Comparison of ENCODE assay signal across 10 mouse cellular contexts in the genomic region with DNA sequence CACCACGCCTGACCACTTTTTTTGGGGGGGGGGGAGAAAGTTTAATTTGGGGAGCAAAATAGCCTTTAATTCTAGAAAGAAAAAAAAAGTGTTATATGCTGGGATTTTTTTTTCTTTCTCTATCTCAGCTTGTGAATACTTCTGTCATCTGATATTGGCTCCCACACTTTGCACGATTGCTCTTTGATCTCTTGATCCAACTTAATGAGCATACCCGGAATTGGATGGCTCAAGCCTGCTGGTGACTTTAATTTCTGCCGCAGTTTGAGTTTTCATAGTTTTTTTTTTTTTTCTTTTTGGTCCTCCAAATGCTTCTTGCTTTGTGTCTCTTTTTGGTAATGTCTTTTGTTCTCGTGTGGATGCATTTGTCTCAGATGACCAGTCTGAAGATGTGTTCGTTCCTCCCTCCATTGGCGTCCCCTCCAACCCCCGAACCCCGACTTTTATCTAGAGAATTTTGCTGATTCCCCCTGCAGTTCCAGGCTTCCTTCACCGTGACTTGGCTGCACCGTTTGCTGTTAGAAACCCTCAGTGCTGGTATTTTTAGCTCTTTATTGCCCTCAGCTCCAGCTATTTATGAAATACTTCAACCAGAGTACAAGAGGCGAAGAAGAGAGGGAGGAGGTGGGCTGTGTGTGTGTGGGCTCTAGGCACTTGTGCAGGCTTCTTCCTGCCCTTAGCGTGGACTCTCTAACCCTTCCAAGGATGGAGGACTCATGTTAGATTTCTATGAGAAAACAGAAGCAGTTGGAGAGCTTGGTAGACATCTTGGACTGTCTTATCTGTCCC. TPM values are rescaled to one million over a fixed set of nuclear protein-coding genes. Genes with fewer than 3 reads are reported as not detected.
DNase-seq lines count a peak whose midpoint lies in the region; ATAC-seq lines count a peak whose summit lies in the region.
"Had no signal": no experiment of that assay in that cellular context is flagged by ENCODE, and none has a peak within 500 bp of the region (broad histone marks: within the 10 kb centered on the region; RNA-seq: fewer than 3 reads in every experiment).

No protein-coding gene starts in this region.

- H3K36me3 ChIP-seq in midbrain, embryonic 10.5 days: no peaks in the 10 kb centered on the region
- H3K36me3 ChIP-seq in midbrain, embryonic 16.5 days (ENCODE audit: control insufficient read depth, insufficient read depth, low read length): no peaks in the 10 kb centered on the region
- H3K36me3 ChIP-seq in limb, embryonic 13.5 days: no peaks in the 10 kb centered on the region

- H3K4me2 ChIP-seq in midbrain, embryonic 16.5 days (ENCODE audit: low read length): no peak overlapping the region
- peak overlapping the region; percentile 31; the same call in 1 of the 2 replicates for H3K4me2 ChIP-seq in limb, embryonic 13.5 days (replicated peaks)
- H3K4me2 ChIP-seq: hindbrain, embryonic 14.5 days had no signal

- H3K9ac ChIP-seq in midbrain, embryonic 16.5 days (ENCODE audit: low read depth, low read length): no peak overlapping the region
- no peak overlapping the region for H3K9ac ChIP-seq in limb, embryonic 13.5 days
- H3K9ac ChIP-seq: hindbrain, embryonic 14.5 days had no signal

- 0 out of 2 replicates have a peak overlapping the region, but pooled peaks have one; percentile 13 for H3K27ac ChIP-seq in midbrain, embryonic 10.5 days (replicated peaks)
- H3K27ac ChIP-seq in midbrain, embryonic 16.5 days (ENCODE audit: low read length): no peak overlapping the region
- H3K27ac ChIP-seq in limb, embryonic 13.5 days: no peak overlapping the region
- H3K27ac ChIP-seq: hindbrain, embryonic 14.5 days had no signal

- DNase-seq in kidney, adult 8-10 months: peak; percentile 31 to 38
- DNase-seq in kidney, postnatal 10 days: no peak
- no peak for DNase-seq in midbrain, embryonic 10.5 days (ENCODE audit: low spot score)
- DNase-seq in cerebellum, adult 9-10 months: no peak
- no peak for DNase-seq in ovary, adult 18-20 months (ENCODE audit: low spot score)
- DNase-seq: right cerebral cortex, postnatal 4 days; thymus, postnatal 14 days had no signal

- H3K27me3 ChIP-seq in midbrain, embryonic 10.5 days (ENCODE audit: low read depth, poor library complexity, severe bottlenecking): no peaks in the 10 kb centered on the region
- no peaks in the 10 kb centered on the region for H3K27me3 ChIP-seq in midbrain, embryonic 16.5 days (ENCODE audit: control insufficient read depth, insufficient read depth, low read depth, low read length)
- H3K27me3 ChIP-seq in limb, embryonic 13.5 days: no peaks in the 10 kb centered on the region

- no peaks in the 10 kb centered on the region for H3K9me3 ChIP-seq in midbrain, embryonic 10.5 days (replicated peaks)
- H3K9me3 ChIP-seq in midbrain, embryonic 16.5 days (replicated peaks; ENCODE audit: control insufficient read depth, low read length, poor library complexity, severe bottlenecking): no peaks in the 10 kb centered on the region
- H3K9me3 ChIP-seq in limb, embryonic 13.5 days: no peaks in the 10 kb centered on the region

- 72% methylated on average over 13 of the region's 13 CpGs for WGBS in midbrain, embryonic 10.5 days
- 49% methylated on average over 13 of the region's 13 CpGs for WGBS in midbrain, embryonic 16.5 days
- WGBS in limb, embryonic 13.5 days: 34% methylated on average over 13 of the region's 13 CpGs

- peaks cover 26% of the 10 kb centered on the region for H3K4me1 ChIP-seq in midbrain, embryonic 10.5 days
- H3K4me1 ChIP-seq in midbrain, embryonic 16.5 days (ENCODE audit: control insufficient read depth, insufficient read depth, low read length): peaks cover 5% of the 10 kb centered on the region; the same call in 1 of the 2 replicates
- H3K4me1 ChIP-seq in limb, embryonic 13.5 days: peaks cover 38% of the 10 kb centered on the region

- no peak overlapping the region for H3K4me3 ChIP-seq in midbrain, embryonic 10.5 days
- H3K4me3 ChIP-seq in midbrain, embryonic 16.5 days (ENCODE audit: low read depth, low read length): no peak overlapping the region
- H3K4me3 ChIP-seq in limb, embryonic 13.5 days: no peak overlapping the region

- ATAC-seq in midbrain, embryonic 16.5 days: no peak
- ATAC-seq in limb, embryonic 13.5 days (ENCODE audit: low FRiP score, low read depth): no peak

RNA-seq across cellular contexts. Expression of a gene that starts 46.2 kb away (rescaled TPM):
- polyA plus RNA-seq in midbrain, embryonic 10.5 days (2016; fragmentation: Nextera tagmentation; extraction: Ambion mirVana): 30.0 and 33.6 TPM in 2 replicates
- 24.6 and 28.2 TPM in 2 replicates for polyA plus RNA-seq in midbrain, embryonic 16.5 days (2015; fragmentation: Nextera tagmentation; extraction: Ambion mirVana)
- 49.9 and 54.2 TPM in 2 replicates for polyA plus RNA-seq in limb, embryonic 13.5 days (2015; fragmentation: Nextera tagmentation; extraction: Ambion mirVana)

Comparison
In these comparisons a context has a peak if more than half of its experiments do, and no peak if none do; other contexts are left out.
1. DNase-seq: peak in kidney, adult 8-10 months (2 of 2); none in kidney, postnatal 10 days (single experiment), midbrain, embryonic 10.5 days (single experiment), cerebellum, adult 9-10 months (single experiment) and ovary, adult 18-20 months (single experiment).